Mouse (Mus musculus): ENCODE results near the gene Alpl. TPM values are rescaled to one million over a fixed set of nuclear protein-coding genes. Genes with fewer than 3 reads are reported as not detected.

Alpl gene
- total RNA-seq (2021) = 10 to 100 TPM in 1 of 2 experiments, 1 to 10 TPM in 1; 4.4 to 55.1 TPM
- long read RNA-seq, experiment 1, partial matches to known transcripts = 1 of 4 reads
- long read RNA-seq, experiment 1, other reads (novel, unspliced or antisense) = 2 of 4 reads
- long read RNA-seq, experiment 2, transcript Alpl-201 (12 exons, 2,522 nt) = major isoform, 8 of 13 reads
- long read RNA-seq, experiment 2, partial matches to known transcripts = 0 of 13 reads
- long read RNA-seq, experiment 2, other reads (novel, unspliced or antisense) = 5 of 13 reads

- peak; percentile 79 to 91 for DNase-seq
These were observed at the start of gene Alpl for GRCm38 (mm10) chr4:137795611-137796557. Alpl (minus strand) TSS chr4:137796384.

- DNase-seq = peak; percentile 86 to 92
These were observed 48.5 kb upstream of the Alpl start for GRCm38 (mm10) chr4:137844656-137845055.

- DNase-seq = peak; percentile 74 to 76
These were observed 43.3 kb upstream of the Alpl start for GRCm38 (mm10) chr4:137839452-137839851.

- DNase-seq = no peak
These were observed 42.6 kb upstream of the Alpl start for GRCm38 (mm10) chr4:137838791-137839190.

GRCm38 (mm10) chr4:137837792-137838191 is 41.6 kb upstream of the Alpl start:
- DNase-seq = peak; percentile 82 to 84

- DNase-seq = no peak
These were observed 40.6 kb upstream of the Alpl start for GRCm38 (mm10) chr4:137836741-137837140.

GRCm38 (mm10) chr4:137835624-137836337 is 39.6 kb upstream of the Alpl start:
- DNase-seq = peak; percentile 75 to 89

- DNase-seq = no peak
These were observed 35.4 kb upstream of the Alpl start for GRCm38 (mm10) chr4:137831598-137831997.

- peak; percentile 54 to 64 for DNase-seq
These were observed 34.2 kb upstream of the Alpl start for GRCm38 (mm10) chr4:137830380-137830779.

- no peak for DNase-seq
These were observed 28.7 kb upstream of the Alpl start for GRCm38 (mm10) chr4:137824881-137825280.

GRCm38 (mm10) chr4:137823542-137823941 is 27.4 kb upstream of the Alpl start:
- no peak for DNase-seq

GRCm38 (mm10) chr4:137822537-137822936 is 26.4 kb upstream of the Alpl start:
- peak in 1 of 2 experiments; percentile 60 for DNase-seq

GRCm38 (mm10) chr4:137820721-137821120 is 24.5 kb upstream of the Alpl start:
- no peak for DNase-seq

GRCm38 (mm10) chr4:137819487-137819886 is 23.3 kb upstream of the Alpl start:
- DNase-seq = no peak

- DNase-seq = no peak
These were observed 22.2 kb upstream of the Alpl start for GRCm38 (mm10) chr4:137818341-137818740.

- DNase-seq = no peak
These were observed 20.0 kb upstream of the Alpl start for GRCm38 (mm10) chr4:137816216-137816615.

- DNase-seq = no peak
These were observed 19.3 kb upstream of the Alpl start for GRCm38 (mm10) chr4:137815473-137815872.

GRCm38 (mm10) chr4:137814140-137814539 is 18.0 kb upstream of the Alpl start:
- DNase-seq = no peak

GRCm38 (mm10) chr4:137812946-137813708 is 16.9 kb upstream of the Alpl start:
- no peak for DNase-seq

GRCm38 (mm10) chr4:137809999-137810398 is 13.8 kb upstream of the Alpl start:
- no peak for DNase-seq

- DNase-seq = no peak
These were observed 11.2 kb upstream of the Alpl start for GRCm38 (mm10) chr4:137807301-137807851.
